Mouse (Mus musculus): ENCODE data around the gene Dusp1. TPM values are rescaled to one million over a fixed set of nuclear protein-coding genes. Genes with fewer than 3 reads are reported as not detected.
A peak's percentile ranks its signal among the peaks of the same experiment; 100 is the strongest.

The Dusp1 gene
- polyA plus RNA-seq, 1 experiment from 2014 or later = 25.9 TPM

GRCm38 (mm10) chr17:26601926-26602325, 40.0 kb upstream of the Dusp1 start:
- H3K4me3 ChIP-seq (ENCODE audit: low read depth, low read length) = no peak overlapping the region
- WGBS (ENCODE audit: insufficient replicate concordance) = 58% methylated on average over 6 of the region's 6 CpGs
- H3K27ac ChIP-seq (ENCODE audit: low read length) = peak overlapping the region; percentile 66
- H3K9ac ChIP-seq (ENCODE audit: low read depth, low read length) = no peak overlapping the region
- peaks cover 19% of the 10 kb centered on the region for H3K4me1 ChIP-seq (ENCODE audit: control insufficient read depth, low read depth, low read length)
- ATAC-seq (ENCODE audit: low read depth) = peak; percentile 70
- no peaks in the 10 kb centered on the region for H3K36me3 ChIP-seq (ENCODE audit: control insufficient read depth, insufficient read depth)
- H3K4me2 ChIP-seq (ENCODE audit: low read depth, low read length) = no peak overlapping the region
- H3K9me3 ChIP-seq (replicated peaks; ENCODE audit: control insufficient read depth, low read length) = no peaks in the 10 kb centered on the region
- no peaks in the 10 kb centered on the region for H3K27me3 ChIP-seq (ENCODE audit: control insufficient read depth, insufficient read depth, low read depth, low read length)

GRCm38 (mm10) chr17:26601514-26601913, 39.6 kb upstream of the Dusp1 start:
- no peaks in the 10 kb centered on the region for H3K27me3 ChIP-seq (ENCODE audit: control insufficient read depth, insufficient read depth, low read depth, low read length)
- no peak overlapping the region for H3K4me2 ChIP-seq (ENCODE audit: low read depth, low read length)
- peak overlapping the region; percentile 66 for H3K27ac ChIP-seq (ENCODE audit: low read length)
- H3K9me3 ChIP-seq (replicated peaks; ENCODE audit: control insufficient read depth, low read length) = no peaks in the 10 kb centered on the region
- H3K9ac ChIP-seq (ENCODE audit: low read depth, low read length) = no peak overlapping the region; the same call in 1 of the 2 replicates
- no peak overlapping the region for H3K4me3 ChIP-seq (ENCODE audit: low read depth, low read length)
- peaks cover 23% of the 10 kb centered on the region for H3K4me1 ChIP-seq (ENCODE audit: control insufficient read depth, low read depth, low read length)
- no peaks in the 10 kb centered on the region for H3K36me3 ChIP-seq (ENCODE audit: control insufficient read depth, insufficient read depth)
- 62% methylated on average over 6 of the region's 6 CpGs for WGBS (ENCODE audit: insufficient replicate concordance)
- ATAC-seq (ENCODE audit: low read depth) = no peak

- Histone ChIP-seq H3K4me1 (ENCODE audit: control insufficient read depth, low read depth, low read length) (peaks cover 29% of the 10 kb centered on the region), H3K4me2 (ENCODE audit: low read depth, low read length) (no peak overlapping the region), H3K36me3 (ENCODE audit: control insufficient read depth, insufficient read depth) (no peaks in the 10 kb centered on the region), H3K9ac (ENCODE audit: low read depth, low read length) (no peak overlapping the region; the same call in 1 of the 2 replicates), H3K4me3 (ENCODE audit: low read depth, low read length) (no peak overlapping the region), H3K27ac (ENCODE audit: low read length) (peak overlapping the region; percentile 66), H3K9me3 (replicated peaks; ENCODE audit: control insufficient read depth, low read length) (no peaks in the 10 kb centered on the region), H3K27me3 (ENCODE audit: control insufficient read depth, insufficient read depth, low read depth, low read length) (no peaks in the 10 kb centered on the region)
- 47% methylated on average over 17 of the region's 17 CpGs for WGBS (ENCODE audit: insufficient replicate concordance)
- no peak for ATAC-seq (ENCODE audit: low read depth)
Observed at GRCm38 (mm10) chr17:26600913-26601447, 39.1 kb upstream of the Dusp1 start.

DNA sequence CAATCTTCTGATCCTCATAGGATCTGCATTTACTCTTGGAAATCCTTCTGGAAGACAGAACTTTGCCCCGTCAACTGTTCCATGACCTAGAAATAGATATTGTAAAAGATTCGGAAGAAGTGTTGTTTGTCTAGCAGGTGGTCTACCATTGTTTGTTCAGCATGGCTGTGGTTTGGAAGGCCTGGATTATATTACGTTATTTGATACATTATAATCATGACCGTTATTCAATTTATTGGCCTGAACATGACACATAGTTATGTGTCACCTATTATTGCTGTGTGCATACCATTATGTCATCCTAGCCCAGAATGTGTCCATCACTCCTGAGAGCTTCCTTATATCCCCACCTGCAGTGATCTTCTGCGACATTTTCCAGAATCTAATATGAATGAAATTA, 36.9 kb upstream of the Dusp1 start:
- Histone ChIP-seq H3K4me3 (ENCODE audit: low read depth, low read length) (no peak overlapping the region), H3K27ac (ENCODE audit: low read length) (no peak overlapping the region), H3K4me1 (ENCODE audit: control insufficient read depth, low read depth, low read length) (peaks cover 34% of the 10 kb centered on the region), H3K36me3 (ENCODE audit: control insufficient read depth, insufficient read depth) (no peaks in the 10 kb centered on the region), H3K9ac (ENCODE audit: low read depth, low read length) (no peak overlapping the region), H3K4me2 (ENCODE audit: low read depth, low read length) (no peak overlapping the region), H3K9me3 (replicated peaks; ENCODE audit: control insufficient read depth, low read length) (no peaks in the 10 kb centered on the region), H3K27me3 (ENCODE audit: control insufficient read depth, insufficient read depth, low read depth, low read length) (no peaks in the 10 kb centered on the region)
- ATAC-seq (ENCODE audit: low read depth) = no peak
- WGBS (ENCODE audit: insufficient replicate concordance) = 77% methylated on average over 5 of the region's 5 CpGs

- no peaks in the 10 kb centered on the region for H3K36me3 ChIP-seq (ENCODE audit: control insufficient read depth, insufficient read depth)
- H3K9me3 ChIP-seq (replicated peaks; ENCODE audit: control insufficient read depth, low read length) = no peaks in the 10 kb centered on the region
- H3K27ac ChIP-seq (ENCODE audit: low read length) = no peak overlapping the region
- no peak overlapping the region; the same call in 1 of the 2 replicates for H3K9ac ChIP-seq (ENCODE audit: low read depth, low read length)
- no peak overlapping the region for H3K4me2 ChIP-seq (ENCODE audit: low read depth, low read length)
- peaks cover 32% of the 10 kb centered on the region for H3K4me1 ChIP-seq (ENCODE audit: control insufficient read depth, low read depth, low read length)
- WGBS (ENCODE audit: insufficient replicate concordance) = 64% methylated on average over 6 of the region's 6 CpGs
- ATAC-seq (ENCODE audit: low read depth) = no peak
- no peak overlapping the region for H3K4me3 ChIP-seq (ENCODE audit: low read depth, low read length)
- no peaks in the 10 kb centered on the region for H3K27me3 ChIP-seq (ENCODE audit: control insufficient read depth, insufficient read depth, low read depth, low read length)
Observed at GRCm38 (mm10) chr17:26596856-26597481, 35.0 kb upstream of the Dusp1 start.

DNA sequence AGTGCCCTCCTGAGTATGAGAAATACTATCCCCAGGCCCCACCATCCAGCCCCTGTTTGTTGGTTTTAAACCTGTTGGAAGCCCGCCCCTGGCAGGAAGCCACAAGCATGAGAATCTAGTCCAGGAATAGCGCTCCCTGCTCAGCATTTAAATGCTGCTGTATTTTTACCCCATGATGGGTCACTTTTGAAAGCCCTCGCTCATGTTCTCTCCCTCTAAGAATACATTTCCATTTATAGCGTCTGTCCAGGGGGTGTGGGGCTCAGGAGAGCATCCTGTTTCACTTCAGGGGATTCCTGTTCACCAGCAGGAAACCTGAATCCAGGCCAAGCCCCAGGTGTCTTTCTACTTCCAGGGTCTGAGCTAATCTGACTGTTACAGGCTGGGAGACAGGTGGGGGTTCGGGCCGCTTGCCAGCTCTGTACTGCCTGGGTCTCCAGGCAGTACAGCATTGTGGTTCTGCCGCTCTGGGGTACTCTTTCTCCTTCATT, 34.3 kb upstream of the Dusp1 start:
- Histone ChIP-seq H3K9ac (ENCODE audit: low read depth, low read length) (no peak overlapping the region), H3K4me3 (ENCODE audit: low read depth, low read length) (no peak overlapping the region), H3K4me1 (ENCODE audit: control insufficient read depth, low read depth, low read length) (peaks cover 25% of the 10 kb centered on the region), H3K27me3 (ENCODE audit: control insufficient read depth, insufficient read depth, low read depth, low read length) (no peaks in the 10 kb centered on the region), H3K4me2 (ENCODE audit: low read depth, low read length) (no peak overlapping the region), H3K36me3 (ENCODE audit: control insufficient read depth, insufficient read depth) (no peaks in the 10 kb centered on the region), H3K9me3 (replicated peaks; ENCODE audit: control insufficient read depth, low read length) (no peaks in the 10 kb centered on the region), H3K27ac (ENCODE audit: low read length) (peak overlapping the region; percentile 41; the same call in 1 of the 2 replicates)
- WGBS (ENCODE audit: insufficient replicate concordance) = 58% methylated on average over 7 of the region's 7 CpGs
- no peak for ATAC-seq (ENCODE audit: low read depth)

GRCm38 (mm10) chr17:26595448-26596167, 33.7 kb upstream of the Dusp1 start:
- H3K4me2 ChIP-seq (ENCODE audit: low read depth, low read length) = no peak overlapping the region
- no peaks in the 10 kb centered on the region for H3K36me3 ChIP-seq (ENCODE audit: control insufficient read depth, insufficient read depth)
- no peaks in the 10 kb centered on the region for H3K27me3 ChIP-seq (ENCODE audit: control insufficient read depth, insufficient read depth, low read depth, low read length)
- 41% methylated on average over 7 of the region's 7 CpGs for WGBS (ENCODE audit: insufficient replicate concordance)
- H3K27ac ChIP-seq (ENCODE audit: low read length) = peak overlapping the region; percentile 41; the same call in 1 of the 2 replicates
- no peak overlapping the region for H3K4me3 ChIP-seq (ENCODE audit: low read depth, low read length)
- H3K9me3 ChIP-seq (replicated peaks; ENCODE audit: control insufficient read depth, low read length) = no peaks in the 10 kb centered on the region
- no peak overlapping the region for H3K9ac ChIP-seq (ENCODE audit: low read depth, low read length)
- peaks cover 19% of the 10 kb centered on the region for H3K4me1 ChIP-seq (ENCODE audit: control insufficient read depth, low read depth, low read length)
- ATAC-seq (ENCODE audit: low read depth) = peak; percentile 30; the same call in 1 of the 2 replicates

- Histone ChIP-seq H3K4me3 (ENCODE audit: low read depth, low read length) (no peak overlapping the region), H3K9me3 (replicated peaks; ENCODE audit: control insufficient read depth, low read length) (no peaks in the 10 kb centered on the region), H3K27me3 (ENCODE audit: control insufficient read depth, insufficient read depth, low read depth, low read length) (no peaks in the 10 kb centered on the region), H3K4me2 (ENCODE audit: low read depth, low read length) (no peak overlapping the region), H3K9ac (ENCODE audit: low read depth, low read length) (no peak overlapping the region), H3K36me3 (ENCODE audit: control insufficient read depth, insufficient read depth) (no peaks in the 10 kb centered on the region), H3K27ac (ENCODE audit: low read length) (0 out of 2 replicates have a peak overlapping the region, but pooled peaks have one; percentile 13), H3K4me1 (ENCODE audit: control insufficient read depth, low read depth, low read length) (peaks cover 17% of the 10 kb centered on the region)
- WGBS (ENCODE audit: insufficient replicate concordance) = 45% methylated on average over 7 of the region's 7 CpGs
- no peak for ATAC-seq (ENCODE audit: low read depth)
Observed at GRCm38 (mm10) chr17:26594958-26595357, 33.0 kb upstream of the Dusp1 start.

- no peaks in the 10 kb centered on the region for H3K9me3 ChIP-seq (replicated peaks; ENCODE audit: control insufficient read depth, low read length)
- WGBS (ENCODE audit: insufficient replicate concordance) = 67% methylated on average over 7 of the region's 7 CpGs
- H3K27me3 ChIP-seq (ENCODE audit: control insufficient read depth, insufficient read depth, low read depth, low read length) = no peaks in the 10 kb centered on the region
- H3K4me3 ChIP-seq (ENCODE audit: low read depth, low read length) = no peak overlapping the region
- H3K27ac ChIP-seq (ENCODE audit: low read length) = no peak overlapping the region
- H3K9ac ChIP-seq (ENCODE audit: low read depth, low read length) = no peak overlapping the region
- no peak overlapping the region for H3K4me2 ChIP-seq (ENCODE audit: low read depth, low read length)
- ATAC-seq (ENCODE audit: low read depth) = no peak
- H3K4me1 ChIP-seq (ENCODE audit: control insufficient read depth, low read depth, low read length) = peaks cover 17% of the 10 kb centered on the region
- no peaks in the 10 kb centered on the region for H3K36me3 ChIP-seq (ENCODE audit: control insufficient read depth, insufficient read depth)
Observed at GRCm38 (mm10) chr17:26594171-26594570, 32.2 kb upstream of the Dusp1 start.

All from liver, embryonic 16.5 days (tissue).